Mouse (Mus musculus) spleen, embryonic (tissue): Measurements from ENCODE around the gene Bcl2l12.
"Not testable (repeated sequence)": the region's sequence is repeated elsewhere in the genome, so short reads cannot be mapped to it uniquely, and the experiment has no call there.

Experiments
- CTCF ChIA-PET: fragments of 350-600 bp; sonication (Branson Sonifier 250); formaldehyde crosslinking; loops from one replicate; lab custom pipeline; 2022; lab: Charles Lee

The Bcl2l12 gene

DNA sequence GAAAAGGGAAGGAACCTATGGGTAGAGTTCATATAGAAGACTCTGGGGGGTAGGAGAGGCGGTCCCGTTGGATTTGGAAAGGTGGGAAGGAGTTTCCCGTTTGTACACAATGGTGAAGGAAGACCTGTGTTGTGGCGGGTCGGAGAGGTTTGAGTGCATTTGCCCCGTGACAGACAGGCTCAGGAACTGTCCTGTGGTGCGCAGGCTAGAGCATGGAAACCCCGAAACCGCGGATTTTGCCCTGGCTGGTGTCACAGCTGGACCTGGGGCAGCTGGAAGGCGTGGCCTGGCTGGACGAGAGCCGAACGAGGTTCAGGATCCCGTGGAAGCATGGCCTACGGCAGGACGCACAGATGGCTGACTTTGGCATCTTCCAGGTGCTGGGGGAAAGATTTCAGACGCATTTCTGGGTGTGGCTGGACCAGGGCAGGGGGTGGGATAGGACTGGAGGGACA lies at the start of gene Bcl2l12:
Gene Bcl2l12, minus strand, starts transcription at position 212 of the 455 bp plus-strand sequence.
- CTCF ChIA-PET = interaction anchor here (1.2 kb wide), 1 partner anchor 15 kb away, joined by 3 read pairs; no protein-coding TSS in a partner anchor

DNA sequence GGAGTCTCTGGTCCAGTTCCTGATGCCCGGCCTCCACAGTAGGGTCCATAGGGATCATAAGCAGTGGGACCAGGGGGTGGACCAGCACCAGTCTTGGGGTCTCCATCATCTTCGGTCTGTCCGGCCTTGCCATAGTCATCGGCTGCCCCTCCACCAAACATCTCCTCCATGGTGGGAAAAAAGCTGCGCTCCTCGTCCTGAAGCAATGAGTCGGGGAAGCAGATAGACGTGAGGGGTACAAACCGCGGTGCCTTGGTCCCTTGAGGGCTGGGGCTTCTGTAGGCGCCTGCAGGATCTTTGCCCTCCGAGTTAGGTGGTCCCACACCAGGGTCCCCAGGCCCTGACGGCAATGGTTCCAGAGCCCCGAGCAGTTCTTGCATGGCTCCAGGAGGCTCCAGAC lies 49.0 kb upstream of the Bcl2l12 start:
- CTCF ChIA-PET = no interaction called here

DNA sequence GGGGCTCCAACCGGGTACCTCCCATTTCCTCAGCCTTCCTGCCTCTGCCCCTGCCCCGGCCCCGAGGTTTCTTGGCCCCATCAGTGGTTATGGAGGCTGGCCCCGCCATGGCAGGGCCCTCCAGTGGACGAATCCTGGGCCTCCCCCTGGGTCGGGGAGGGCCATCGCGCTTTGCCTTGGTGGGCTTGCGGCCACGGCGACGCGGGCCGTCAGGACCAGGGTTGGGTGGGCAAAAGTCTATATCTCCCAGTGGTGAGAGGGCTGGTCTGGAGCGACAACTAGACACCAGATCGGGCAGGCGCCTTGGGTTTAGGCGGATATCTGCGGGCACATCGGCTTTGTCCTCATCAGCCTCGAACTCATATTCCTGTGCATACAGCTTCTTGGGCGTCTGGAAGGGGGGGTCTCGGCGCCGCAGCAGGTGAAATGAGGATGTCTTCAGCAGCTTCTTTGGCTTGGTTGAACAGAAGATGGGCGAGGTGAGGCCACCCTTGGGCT lies 48.4 kb upstream of the Bcl2l12 start:
- CTCF ChIA-PET = no interaction called here

DNA sequence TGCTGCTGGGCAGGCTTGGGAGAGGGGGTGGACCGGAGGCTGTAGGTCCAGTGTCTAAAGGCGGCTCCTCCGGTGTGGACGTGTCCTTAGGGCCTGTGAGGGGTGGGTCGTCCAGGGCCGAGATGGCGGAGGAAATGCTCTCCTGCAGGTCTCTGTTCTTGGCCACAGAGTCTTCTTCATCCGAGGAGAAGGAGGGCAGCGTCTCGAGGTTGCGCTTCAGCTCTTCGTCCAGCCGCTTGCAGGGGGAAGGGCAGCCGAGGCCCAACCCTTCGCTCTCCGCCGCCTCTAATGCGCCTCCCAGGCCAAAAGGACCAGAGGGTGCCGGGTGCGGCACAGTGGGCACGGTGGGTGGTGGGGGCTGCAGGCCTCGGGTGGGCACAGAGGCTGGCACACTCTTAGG lies 47.2 kb upstream of the Bcl2l12 start:
- CTCF ChIA-PET = no interaction called here

DNA sequence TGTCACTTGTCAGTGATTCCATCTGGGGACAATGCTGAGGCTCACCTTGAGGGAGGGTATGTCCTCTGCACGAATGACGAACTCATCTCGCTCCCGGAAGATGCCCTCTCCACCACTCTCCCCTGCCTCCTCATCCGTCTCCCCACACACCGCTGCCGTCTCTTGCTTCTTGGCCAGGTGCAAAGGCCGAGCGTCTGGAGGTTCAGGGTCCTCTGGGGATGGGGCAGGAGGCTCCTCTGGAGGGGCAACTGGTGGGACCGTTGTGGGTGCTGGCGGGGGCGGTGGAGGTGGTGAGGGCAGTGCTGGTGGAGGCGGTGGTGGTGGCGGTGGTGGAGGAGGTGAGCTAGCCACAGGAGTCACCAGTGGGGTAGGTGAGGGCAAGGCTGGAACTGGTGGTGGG lies 44.8 kb upstream of the Bcl2l12 start:
- CTCF ChIA-PET = no interaction called here

DNA sequence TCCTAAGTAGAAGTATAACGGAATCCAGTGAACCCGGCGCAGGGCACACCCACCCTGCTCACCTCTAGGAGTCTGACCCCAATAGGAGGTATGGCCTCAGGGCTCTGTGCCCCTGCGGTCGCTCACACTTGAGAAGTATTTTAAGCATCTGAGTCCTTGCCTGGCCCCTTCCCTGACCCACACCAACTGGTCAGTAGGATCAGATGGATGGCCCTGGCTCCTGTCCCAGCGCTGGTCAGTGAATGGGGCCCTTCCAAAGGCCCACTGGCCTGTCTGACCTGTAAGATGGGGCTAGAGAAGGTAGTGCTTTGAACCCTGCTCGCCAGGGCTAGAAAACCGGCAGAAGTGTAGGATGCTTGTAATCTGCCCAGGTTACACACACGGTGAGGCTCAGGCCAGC lies 42.3 kb upstream of the Bcl2l12 start:
- CTCF ChIA-PET = no interaction called here

DNA sequence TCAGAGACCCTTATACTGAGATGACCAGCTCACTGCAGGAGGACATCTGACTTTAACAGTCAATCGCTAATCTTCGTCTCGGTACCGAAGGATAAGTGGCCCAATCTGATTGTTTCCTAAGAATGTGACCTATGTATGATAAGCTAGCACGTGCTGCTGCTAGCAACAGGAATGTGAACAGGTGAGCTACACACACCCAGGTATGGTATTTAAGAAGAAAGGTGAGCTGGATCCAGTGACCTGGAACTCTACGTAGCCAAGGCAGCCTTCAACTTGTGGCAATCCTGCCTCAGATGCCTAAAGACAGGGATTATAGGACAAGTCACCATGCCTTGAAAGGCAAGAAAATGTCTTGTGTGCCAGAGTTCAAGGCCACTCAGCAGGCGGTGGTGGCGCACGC lies 39.9 kb upstream of the Bcl2l12 start:
- CTCF ChIA-PET = interaction anchor here (0.9 kb wide), 1 partner anchor 13 kb away, joined by 3 read pairs; no protein-coding TSS in a partner anchor

DNA sequence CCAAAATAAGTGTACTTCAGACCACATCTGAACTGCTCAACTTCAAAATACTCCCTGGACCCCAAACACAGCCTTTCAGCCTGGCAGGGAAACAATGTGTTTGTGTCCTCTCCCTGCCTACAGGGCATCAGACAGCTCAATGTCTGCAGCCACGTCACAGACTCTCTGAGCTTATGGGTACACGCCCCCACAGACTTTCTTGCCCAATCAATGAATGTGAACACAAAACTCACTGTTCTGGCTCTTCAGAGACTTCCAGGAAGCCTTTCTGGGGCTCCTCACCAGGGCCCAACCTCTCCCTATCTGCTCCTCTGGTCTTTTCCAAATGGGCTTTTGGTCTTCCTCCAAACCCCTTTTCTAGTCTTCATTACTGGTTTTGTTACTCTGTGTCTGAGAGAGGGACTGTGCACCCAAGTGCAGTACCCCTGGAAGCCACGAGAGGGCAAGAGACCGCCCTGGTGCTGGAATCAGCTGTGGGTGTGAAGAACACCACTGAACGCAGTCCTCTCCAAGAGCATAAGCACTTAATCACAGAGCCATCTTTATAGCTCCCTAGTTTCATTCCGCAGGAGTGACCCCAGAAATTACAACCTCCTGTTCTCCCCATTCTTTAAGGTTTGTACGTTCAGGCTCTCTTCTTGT lies 39.3 kb upstream of the Bcl2l12 start:
- CTCF ChIA-PET = interaction anchor here (0.9 kb wide), 1 partner anchor 12 kb away, joined by 3 read pairs; no protein-coding TSS in a partner anchor

DNA sequence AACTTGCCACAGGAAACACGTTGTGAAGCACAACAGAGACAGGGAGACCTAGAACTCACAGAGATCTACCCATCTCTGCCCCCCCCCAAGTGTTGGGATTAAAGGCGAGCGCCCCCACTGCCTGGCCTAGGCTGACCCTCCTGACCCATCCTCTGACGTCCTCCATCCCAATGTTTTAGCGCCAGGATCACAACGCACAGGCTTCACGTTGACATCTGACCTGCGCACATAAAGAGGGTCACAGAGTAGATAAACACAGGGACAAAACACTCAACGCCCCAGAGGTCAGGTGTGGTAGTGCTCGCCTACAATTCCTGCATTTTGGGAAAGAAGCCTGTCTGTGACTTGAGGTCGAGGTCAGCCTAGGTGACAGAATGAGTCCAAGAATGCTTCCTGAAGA lies 38.2 kb upstream of the Bcl2l12 start:
- CTCF ChIA-PET = interaction anchor here (0.6 kb wide), 1 partner anchor 241 kb away, joined by 6 read pairs; the partner anchor contains the start of gene Slc6a21

DNA sequence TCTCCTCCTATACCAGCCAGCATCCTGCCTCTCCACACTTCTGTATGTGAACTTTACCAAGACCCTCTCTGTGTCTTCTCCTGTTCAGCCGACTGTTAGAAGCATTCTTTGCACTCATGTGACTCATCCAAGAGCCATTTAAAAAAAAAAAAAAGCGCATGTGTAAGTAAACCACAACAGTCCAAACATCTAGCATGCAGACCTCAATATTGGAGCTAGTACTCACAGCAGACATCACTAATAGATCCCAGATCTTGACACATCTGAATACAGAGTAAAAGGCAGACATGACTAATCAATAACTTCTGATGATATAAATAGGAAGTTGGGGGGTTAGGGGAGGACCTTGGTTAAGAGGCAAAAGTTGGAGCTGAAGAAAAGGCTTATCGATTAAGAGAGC lies 37.1 kb upstream of the Bcl2l12 start:
- CTCF ChIA-PET = interaction anchor here (0.7 kb wide), 1 partner anchor 43 kb away, joined by 9 read pairs; no protein-coding TSS in a partner anchor

DNA sequence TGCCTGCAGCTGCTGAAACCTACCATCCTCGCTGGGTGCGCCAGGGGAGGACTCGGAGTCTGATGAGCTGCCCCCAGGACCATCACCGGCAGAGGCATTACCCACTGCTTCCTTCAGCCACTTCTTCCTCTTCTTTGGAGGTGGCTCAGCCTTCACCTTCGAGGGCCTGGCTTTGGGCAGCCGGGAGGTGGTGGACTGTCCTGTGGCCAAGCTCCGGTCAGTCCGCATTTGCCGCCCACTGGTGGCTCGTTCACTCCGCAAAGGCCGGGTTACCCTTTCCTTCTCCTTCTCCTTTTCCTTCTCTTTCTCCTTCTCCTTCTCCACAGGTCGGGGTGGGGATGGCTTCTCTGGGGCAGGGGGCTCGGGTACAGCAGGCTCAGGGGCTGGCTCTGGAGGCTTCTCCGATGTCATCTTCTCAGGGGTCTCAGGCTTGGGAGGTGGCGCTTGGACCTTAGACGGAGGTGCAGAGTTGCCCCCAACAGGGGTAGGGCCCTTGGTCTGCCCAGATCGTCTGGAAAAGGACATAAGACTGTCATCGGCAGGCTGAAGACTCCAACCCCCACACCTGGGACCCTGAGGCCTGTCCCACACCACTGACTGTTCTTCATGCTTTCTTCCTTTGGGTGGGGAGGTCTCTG lies 35.3 kb upstream of the Bcl2l12 start:
- CTCF ChIA-PET = interaction anchor here (0.5 kb wide), 1 partner anchor 441 kb away, joined by 3 read pairs; no protein-coding TSS in a partner anchor

DNA sequence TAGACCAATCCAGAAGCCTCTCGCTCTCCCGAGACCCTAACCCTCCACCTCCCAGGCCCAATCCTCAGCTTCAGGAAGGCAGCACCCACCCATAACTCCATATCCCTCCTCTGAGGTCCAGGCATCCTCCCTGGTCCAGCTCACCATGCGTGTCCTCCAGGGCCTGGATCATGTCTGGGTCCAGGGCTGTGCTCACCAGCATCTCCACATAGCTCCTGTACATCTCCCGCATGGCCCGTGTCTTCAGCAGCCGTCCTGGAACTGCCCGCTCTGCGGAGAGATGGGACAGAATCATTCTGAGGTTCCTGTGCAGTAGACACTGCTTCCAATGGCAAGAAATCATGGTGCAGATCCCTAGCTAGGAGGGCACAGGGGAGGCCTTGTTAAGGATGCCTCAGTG lies 32.3 kb upstream of the Bcl2l12 start:
- CTCF ChIA-PET = no interaction called here

DNA sequence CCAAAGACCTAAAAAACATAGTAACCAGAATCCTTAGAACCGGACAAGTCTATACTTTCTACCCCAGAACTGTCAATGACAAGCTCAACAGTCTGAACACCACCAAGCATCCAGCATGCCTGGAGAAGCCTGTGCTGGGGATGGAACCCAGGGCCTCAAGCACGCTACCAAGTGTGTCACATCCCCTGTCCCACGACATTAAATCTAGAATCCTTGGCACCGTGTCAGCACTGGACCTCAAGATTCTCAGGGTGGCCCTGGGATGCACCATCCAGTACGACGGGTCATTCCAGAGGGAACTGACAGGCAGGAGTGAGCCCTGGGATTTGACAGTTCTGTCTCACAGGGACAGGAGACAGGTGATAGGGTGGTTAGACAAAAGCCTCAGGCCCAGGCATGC lies 31.5 kb upstream of the Bcl2l12 start:
- CTCF ChIA-PET = no interaction called here

DNA sequence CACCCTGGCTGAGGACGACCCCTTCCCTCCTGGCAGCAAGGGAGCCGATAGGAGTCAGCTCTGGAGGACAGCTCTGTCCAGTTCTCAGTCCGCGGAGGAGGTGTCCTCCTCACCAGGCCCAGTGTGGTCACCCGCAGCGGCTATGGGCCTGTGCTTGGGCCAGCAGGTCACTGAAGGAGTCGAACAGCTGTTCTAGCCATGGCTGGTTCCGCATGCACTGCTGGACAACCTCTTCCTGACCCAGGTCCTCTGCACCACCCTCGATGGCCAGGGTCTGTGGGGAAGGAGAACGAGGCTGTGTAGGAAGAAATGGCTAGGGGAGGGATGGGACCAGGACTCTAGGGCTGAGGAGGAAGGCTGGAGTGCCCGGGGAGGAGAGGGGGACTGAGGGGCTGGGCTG lies 29.8 kb upstream of the Bcl2l12 start:
- CTCF ChIA-PET = no interaction called here

DNA sequence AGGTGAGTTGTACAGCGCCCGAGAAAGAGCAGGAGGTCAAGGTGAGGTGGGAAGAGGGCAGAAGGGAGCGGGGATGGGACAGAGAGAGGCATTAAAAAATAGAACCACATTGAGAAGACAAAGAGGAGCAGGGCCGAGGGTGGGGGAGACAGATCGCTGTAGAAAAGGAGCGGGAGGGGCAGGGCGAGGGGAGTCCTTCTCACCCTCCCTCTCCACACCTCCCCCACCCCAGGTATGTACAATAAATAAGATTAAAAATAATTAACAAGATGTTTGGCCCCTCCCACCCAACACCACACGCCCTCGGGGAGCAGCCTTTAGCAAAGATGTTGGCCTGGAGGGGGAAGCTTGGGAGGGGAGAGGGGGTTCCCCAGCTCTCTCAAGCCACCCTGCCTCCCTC lies 29.2 kb upstream of the Bcl2l12 start:
- CTCF ChIA-PET = no interaction called here

DNA sequence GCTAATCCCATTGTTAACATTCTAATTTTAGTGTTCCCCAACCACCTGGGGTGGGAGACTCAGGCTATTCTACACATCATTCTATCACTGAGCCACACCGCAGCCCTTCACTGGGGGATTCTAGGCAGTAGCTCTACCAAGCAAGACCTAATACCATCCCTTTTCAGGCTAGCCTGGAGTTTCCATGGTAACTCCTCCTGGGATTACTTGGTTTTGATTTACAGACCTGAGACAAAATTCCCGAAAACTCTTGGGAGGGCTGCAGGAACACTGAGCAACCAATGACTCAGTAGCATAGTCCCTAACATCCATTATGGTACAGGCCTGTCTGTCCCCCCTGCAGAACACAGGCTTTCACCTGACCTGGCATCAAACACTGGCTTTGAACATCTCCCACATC lies 27.7 kb upstream of the Bcl2l12 start:
- CTCF ChIA-PET = no interaction called here

DNA sequence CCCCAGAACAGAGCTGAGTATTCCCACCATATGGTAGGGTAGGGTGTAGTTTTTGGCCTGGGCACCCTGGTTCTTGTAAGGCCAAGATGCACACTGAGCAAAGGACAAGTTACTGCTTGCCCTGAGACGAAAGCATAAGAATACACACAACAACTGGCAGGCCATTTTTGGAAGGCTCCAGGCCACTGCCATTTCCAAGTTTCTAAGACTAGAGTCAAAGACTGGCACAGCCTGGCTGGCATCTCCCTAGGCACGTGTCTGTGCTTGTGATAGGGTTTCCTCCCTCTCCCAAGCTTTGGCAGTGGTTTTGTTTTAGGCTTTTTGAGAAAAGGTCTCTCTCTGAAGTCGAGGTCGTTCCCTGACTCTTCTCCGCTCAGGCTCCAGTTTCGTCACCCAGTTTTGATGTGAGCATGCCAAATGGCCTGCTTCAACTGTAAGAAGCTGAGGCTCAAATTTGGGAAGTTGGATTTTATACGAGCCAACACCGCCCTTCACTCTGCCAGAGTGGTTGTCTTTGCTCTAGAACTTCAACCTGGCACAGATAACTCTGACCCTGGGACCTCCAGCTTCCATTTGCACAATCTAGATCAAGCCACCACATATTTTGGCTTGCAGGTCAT lies 27.2 kb upstream of the Bcl2l12 start:
- CTCF ChIA-PET = interaction anchor here (0.7 kb wide), 1 partner anchor 12 kb away, joined by 3 read pairs; no protein-coding TSS in a partner anchor

DNA sequence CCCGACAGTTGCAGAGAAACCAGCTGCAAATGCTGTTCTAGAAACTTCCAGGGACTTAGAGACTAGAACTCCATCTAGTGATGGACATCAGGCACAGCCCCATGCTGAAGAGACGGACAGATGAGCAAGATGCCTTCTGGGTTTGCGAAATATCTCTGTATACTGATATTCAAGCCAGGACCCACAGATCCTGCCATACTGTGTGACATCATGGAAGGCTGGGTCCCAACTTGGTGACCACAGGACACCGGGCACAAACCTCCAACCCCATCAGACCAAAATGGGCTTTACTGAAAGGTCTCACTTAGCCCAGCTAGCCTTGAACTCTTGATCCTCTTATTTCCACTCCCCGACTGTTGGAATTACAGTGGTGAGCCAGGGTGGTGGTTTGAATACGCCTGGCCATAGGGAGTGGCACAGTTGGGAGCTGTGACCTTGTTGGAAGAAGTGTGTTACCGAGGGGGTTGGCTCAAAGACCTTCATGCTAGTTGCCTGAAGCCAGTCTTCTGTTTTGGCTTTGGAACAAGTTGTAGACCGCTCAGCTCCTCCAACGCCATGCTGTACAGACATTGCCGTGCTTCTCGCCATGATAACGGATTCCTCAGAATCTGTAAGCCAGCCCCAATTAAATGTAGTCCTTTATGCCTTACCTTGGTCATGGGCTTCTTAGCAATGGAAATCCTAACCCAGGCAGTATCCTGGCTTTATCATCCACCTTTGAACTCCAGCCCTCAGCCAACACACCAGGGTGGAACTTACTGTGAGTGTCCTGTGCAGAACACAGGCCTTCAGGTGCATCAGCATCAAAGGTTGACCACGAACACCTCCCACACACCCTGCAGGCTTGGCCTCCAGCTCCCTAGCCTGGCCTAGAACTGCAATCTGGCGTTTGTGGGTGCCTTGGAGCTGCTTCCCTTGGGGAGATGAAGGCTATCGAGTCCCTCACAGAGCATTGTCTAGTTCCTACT lies 26.1 kb upstream of the Bcl2l12 start:
- CTCF ChIA-PET = no interaction called here

DNA sequence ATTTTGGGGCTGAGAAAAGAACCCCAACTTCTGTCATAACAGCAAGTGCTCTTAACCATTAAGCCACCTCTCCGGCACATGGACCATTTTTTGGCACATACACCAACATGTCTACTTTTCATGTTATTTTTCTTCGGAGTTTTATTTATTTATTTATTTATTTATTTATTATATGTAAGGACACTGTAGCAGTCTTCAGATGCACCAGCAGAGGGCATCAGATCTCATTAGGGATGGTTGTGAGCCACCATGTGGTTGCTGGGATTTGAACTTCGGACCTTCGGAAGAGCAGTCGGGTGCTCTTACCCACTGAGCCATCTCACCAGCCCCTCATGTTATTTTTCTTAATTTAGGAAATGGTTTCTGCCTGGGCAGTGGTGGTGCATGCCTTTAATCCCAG lies 25.2 kb upstream of the Bcl2l12 start:
- CTCF ChIA-PET = not testable (repeated sequence)

DNA sequence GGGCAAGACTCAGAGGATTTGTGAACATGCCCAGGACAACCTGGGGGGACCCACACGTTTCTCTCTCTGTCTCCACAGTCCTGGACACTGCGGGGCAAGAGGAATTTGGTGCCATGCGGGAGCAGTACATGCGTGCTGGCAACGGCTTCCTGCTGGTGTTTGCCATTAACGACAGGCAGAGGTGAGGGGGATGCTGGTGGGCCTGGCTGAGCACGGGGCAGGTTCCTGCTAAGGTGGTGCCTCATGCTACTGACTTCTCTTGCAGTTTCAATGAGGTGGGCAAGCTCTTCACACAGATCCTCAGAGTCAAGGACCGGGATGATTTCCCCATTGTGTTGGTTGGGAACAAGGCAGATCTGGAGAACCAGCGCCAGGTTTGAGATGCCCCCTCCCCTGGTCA lies 21.7 kb upstream of the Bcl2l12 start:
- CTCF ChIA-PET = no interaction called here

DNA sequence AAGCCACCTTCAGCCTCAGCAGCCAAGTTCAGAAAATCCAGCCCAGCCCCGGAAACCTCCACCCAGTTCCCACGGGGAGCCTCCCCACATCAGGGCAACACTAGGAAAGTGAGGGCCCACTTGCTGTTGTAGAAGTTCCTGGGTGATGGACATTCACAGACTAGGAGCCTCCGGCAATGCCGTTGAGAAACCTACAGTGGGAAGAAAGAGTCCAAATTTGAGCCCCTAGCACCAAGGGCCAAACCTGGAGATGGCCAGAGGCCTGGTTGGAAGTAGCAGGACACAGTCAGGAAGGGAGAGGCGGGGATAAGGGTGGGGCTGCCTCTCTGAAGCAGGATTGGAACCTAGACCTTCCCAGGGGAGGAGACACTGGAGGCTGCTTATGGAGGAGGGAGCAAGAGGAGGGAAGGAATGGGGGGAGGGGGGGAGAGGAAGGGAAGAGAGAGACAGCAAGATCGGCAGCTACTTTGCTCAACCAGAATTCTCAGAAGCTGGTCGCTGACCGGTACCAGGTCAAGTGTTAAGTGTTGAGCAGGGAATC lies 20.6 kb upstream of the Bcl2l12 start:
- CTCF ChIA-PET = no interaction called here
